Mouse (Mus musculus) brain, embryonic 14.5 days (tissue): ENCODE results near the gene Nat8f1. TPM values are rescaled to one million over a fixed set of nuclear protein-coding genes. Genes with fewer than 3 reads are reported as not detected.

Experiments used
- DNase-seq: peaks from one replicate; pipeline ENCODE4 v3.0.0-alpha.2; 2011; ENCODE audit warnings: low read depth
- CTCF ChIP-seq: fragments of 200-500 bp; IDR thresholded peaks from 2 replicates; pipeline ENCODE4 v1.5.1; 2012; ENCODE audit warnings: inconsistent platforms, mild to moderate bottlenecking, moderate library complexity, borderline replicate concordance; ENCODE audit not compliant: insufficient read depth, insufficient read length; ENCODE audit errors: extremely low read depth
- POLR2A ChIP-seq: fragments of 200-500 bp; IDR thresholded peaks from 2 replicates; pipeline ENCODE4 v1.6.1; 2012; ENCODE audit warnings: mild to moderate bottlenecking, inconsistent platforms, borderline replicate concordance; ENCODE audit not compliant: poor library complexity, insufficient read depth, insufficient read length, severe bottlenecking; ENCODE audit errors: extremely low read depth
- polyA plus RNA-seq: library from polyadenylated mRNA; depleted of rRNA; stranded (reverse); fragments of >200 nt; gene quantifications from 2 replicates; pipeline ENCODE4 v1.2.3, GENCODE M21; 2012; rRNA removed

Gene Nat8f1
- polyA plus RNA-seq: 16.5 and 17.1 TPM in 2 replicates

GRCm38 (mm10) chr6:85915539-85916513, at the start of gene Nat8f1:
Nat8f1 (minus strand) TSS chr6:85915687.
- peak; percentile 96 for DNase-seq
- TF ChIP-seq CTCF: peak; percentile 34; the same call in 1 of the 2 replicates
- TF ChIP-seq POLR2A: 0 out of 2 replicates have a peak, but pooled peaks have one; percentile 20

- no peak for TF ChIP-seq CTCF
- TF ChIP-seq POLR2A: peak; percentile 74; the same call in 1 of the 2 replicates
- DNase-seq: peak; percentile 97
Measured at GRCm38 (mm10) chr6:85961101-85962091, 45.9 kb upstream of the Nat8f1 start, which contains the start of gene Dusp11. Dusp11 (minus strand) TSS chr6:85961667.

- TF ChIP-seq CTCF (no peak), POLR2A (no peak)
- DNase-seq: no peak
Measured at GRCm38 (mm10) chr6:85957581-85957980, 42.1 kb upstream of the Nat8f1 start.

- no peak for DNase-seq
- no peak for TF ChIP-seq CTCF
- TF ChIP-seq POLR2A: no peak
Measured at GRCm38 (mm10) chr6:85948549-85948948, 33.1 kb upstream of the Nat8f1 start.

GRCm38 (mm10) chr6:85942469-85942868, 27.0 kb upstream of the Nat8f1 start:
- TF ChIP-seq CTCF: no peak
- TF ChIP-seq POLR2A: no peak
- no peak for DNase-seq

GRCm38 (mm10) chr6:85938701-85939100, 23.2 kb upstream of the Nat8f1 start:
- TF ChIP-seq CTCF: no peak
- no peak for TF ChIP-seq POLR2A
- DNase-seq: no peak

GRCm38 (mm10) chr6:85936508-85937465, 21.3 kb upstream of the Nat8f1 start:
- peak; percentile 47; the same call in 1 of the 2 replicates for TF ChIP-seq CTCF

GRCm38 (mm10) chr6:85935646-85936045, 20.2 kb upstream of the Nat8f1 start:
- DNase-seq: peak; percentile 16
- TF ChIP-seq POLR2A (no peak), CTCF (no peak)

More at GRCm38 (mm10) chr6:85936508-85937465, 21.3 kb upstream of the Nat8f1 start:
- peak; percentile 78 for DNase-seq

- DNase-seq: no peak
- TF ChIP-seq POLR2A: no peak
- no peak for TF ChIP-seq CTCF
Measured at GRCm38 (mm10) chr6:85934047-85934446, 18.6 kb upstream of the Nat8f1 start.

- DNase-seq: no peak
- no peak for TF ChIP-seq POLR2A
- TF ChIP-seq CTCF: no peak
Measured at GRCm38 (mm10) chr6:85929312-85929711, 13.8 kb upstream of the Nat8f1 start.
